Mouse (Mus musculus) liver, embryonic 11.5 days (tissue): ENCODE results near the gene Fibcd1. TPM values are rescaled to one million over a fixed set of nuclear protein-coding genes. Genes with fewer than 3 reads are reported as not detected.

Source experiments
- ATAC-seq: fragments of 200-750 bp; cut with Nextera tagmentation; replicated peaks from 2 replicates; pipeline ENCODE4 v1.8.0; 2017; ENCODE audit warnings: moderate number of reproducible peaks, mild to moderate bottlenecking, moderate TSS enrichment, moderate library complexity; ENCODE audit not compliant: low FRiP score
- DNase-seq: peaks from one replicate; pipeline ENCODE4 v3.0.0-alpha.2; 2017; ENCODE audit warnings: low spot score
- H3K27ac ChIP-seq: fragments of 300-500 bp; sonication (generic); 2 replicates; pipeline ENCODE4 v1.5.1; 2014; ENCODE audit warnings: mild to moderate bottlenecking, low read depth, low read length, control low read depth
- H3K27me3 ChIP-seq: fragments of 300-500 bp; sonication (generic); replicated peaks from 2 replicates; pipeline ENCODE4 v1.6.1; 2014; ENCODE audit warnings: low read length, mixed read lengths; ENCODE audit not compliant: control insufficient read depth, insufficient read depth
- H3K36me3 ChIP-seq: fragments of 300-500 bp; sonication (generic); 2 replicates; pipeline ENCODE4 v1.6.1; 2014; ENCODE audit warnings: mild to moderate bottlenecking, low read length, moderate library complexity, mixed read lengths; ENCODE audit not compliant: control insufficient read depth, insufficient read depth
- H3K4me1 ChIP-seq: fragments of 300-500 bp; sonication (generic); replicated peaks from 2 replicates; pipeline ENCODE4 v1.6.1; 2014; ENCODE audit warnings: low read length, mixed read lengths; ENCODE audit not compliant: control insufficient read depth, insufficient read depth
- H3K4me2 ChIP-seq: fragments of 300-500 bp; sonication (generic); 2 replicates; pipeline ENCODE4 v1.6.1; 2014; ENCODE audit warnings: mild to moderate bottlenecking, control low read depth, moderate library complexity
- H3K4me3 ChIP-seq: fragments of 300-500 bp; sonication (generic); 2 replicates; pipeline ENCODE4 v1.5.1; 2014; ENCODE audit warnings: low read depth, low read length, control low read depth
- H3K9ac ChIP-seq: fragments of 300-500 bp; sonication (generic); 2 replicates; pipeline ENCODE4 v1.6.1; 2014; ENCODE audit warnings: low read depth, low read length, control low read depth
- H3K9me3 ChIP-seq: fragments of 300-500 bp; sonication (generic); 2 replicates; pipeline ENCODE4 v1.6.1; 2016; ENCODE audit warnings: low read length, inconsistent platforms, mixed read lengths; ENCODE audit not compliant: control insufficient read depth
- WGBS: fragments of 180-500 bp; shearing (Covaris S2); extraction: QIAGEN DNeasy Blood & Tissue Kit; methylation state at CpG from one replicate; pipeline ENCODE4 v1.1.7; 2014; 5-methylcytosine and 5-hydroxymethylcytosine counted together
- polyA plus RNA-seq: library from polyadenylated mRNA; unstranded; fragments of >200 nt; fragmentation: Nextera tagmentation; extraction: Ambion mirVana; gene quantifications from 2 replicates; pipeline ENCODE4 v1.2.1, GENCODE M21; 2014

Fibcd1 gene
- polyA plus RNA-seq, 1 experiment from 2014 or later = 0.14 TPM

GRCm38 (mm10) chr2:31847908-31848307 lies 2.1 kb upstream of the Fibcd1 start:
- Histone ChIP-seq H3K27me3 (peaks cover 53% of the 10 kb centered on the region), H3K27ac (no peak overlapping the region), H3K4me2 (no peak overlapping the region), H3K4me3 (no peak overlapping the region), H3K4me1 (peaks cover 11% of the 10 kb centered on the region), H3K36me3 (no peaks in the 10 kb centered on the region), H3K9ac (no peak overlapping the region), H3K9me3 (no peaks in the 10 kb centered on the region)
- DNase-seq (peak; percentile 46), ATAC-seq (peak; percentile 84)
- WGBS = 15% methylated on average over 6 of the region's 6 CpGs

- peaks cover 11% of the 10 kb centered on the region for H3K4me1 ChIP-seq
These were observed 1.2 kb upstream of the Fibcd1 start for GRCm38 (mm10) chr2:31846692-31847660.

GRCm38 (mm10) chr2:31845512-31845895 lies 301 bp downstream of the Fibcd1 start:
- H3K9ac ChIP-seq = no peak overlapping the region
- 6% methylated on average over 26 of the region's 26 CpGs for WGBS
- H3K36me3 ChIP-seq = no peaks in the 10 kb centered on the region

More at GRCm38 (mm10) chr2:31846692-31847660, 1.2 kb upstream of the Fibcd1 start:
- H3K36me3 ChIP-seq = no peaks in the 10 kb centered on the region
- H3K4me2 ChIP-seq = peak overlapping the region; percentile 85
- H3K27ac ChIP-seq = no peak overlapping the region
- H3K27me3 ChIP-seq = peaks cover 55% of the 10 kb centered on the region
- no peak overlapping the region for H3K9ac ChIP-seq
- H3K9me3 ChIP-seq = no peaks in the 10 kb centered on the region
- WGBS = 5% methylated on average over 35 of the region's 35 CpGs
- peak overlapping the region; percentile 52 for H3K4me3 ChIP-seq
- DNase-seq = no peak
- ATAC-seq = no peak

GRCm38 (mm10) chr2:31844729-31845136 lies 1.1 kb downstream of the Fibcd1 start:
- H3K4me1 ChIP-seq = peaks cover 11% of the 10 kb centered on the region; the same call in 1 of the 2 replicates
- no peaks in the 10 kb centered on the region for H3K9me3 ChIP-seq
- ATAC-seq (no peak), DNase-seq (no peak)
- peaks cover 67% of the 10 kb centered on the region for H3K27me3 ChIP-seq
- WGBS = 7% methylated on average over 10 of the region's 10 CpGs
- H3K4me3 ChIP-seq = no peak overlapping the region
- H3K4me2 ChIP-seq = no peak overlapping the region
- no peak overlapping the region for H3K27ac ChIP-seq
- no peaks in the 10 kb centered on the region for H3K36me3 ChIP-seq
- H3K9ac ChIP-seq = no peak overlapping the region

More at GRCm38 (mm10) chr2:31845512-31845895, 301 bp downstream of the Fibcd1 start:
- no peak for DNase-seq
- peaks cover 11% of the 10 kb centered on the region; the same call in 1 of the 2 replicates for H3K4me1 ChIP-seq
- no peaks in the 10 kb centered on the region for H3K9me3 ChIP-seq
- H3K4me2 ChIP-seq = peak overlapping the region; percentile 85
- H3K27ac ChIP-seq = no peak overlapping the region
- peak overlapping the region; percentile 52 for H3K4me3 ChIP-seq
- peaks cover 59% of the 10 kb centered on the region for H3K27me3 ChIP-seq
- no peak for ATAC-seq

GRCm38 (mm10) chr2:31838868-31839267 lies 6.9 kb downstream of the Fibcd1 start:
- 52% methylated on average over 1 of the region's 1 CpGs for WGBS
- H3K27ac ChIP-seq = no peak overlapping the region
- no peak overlapping the region for H3K9ac ChIP-seq
- H3K4me2 ChIP-seq = no peak overlapping the region
- no peaks in the 10 kb centered on the region for H3K36me3 ChIP-seq
- ATAC-seq = no peak
- DNase-seq = no peak
- no peaks in the 10 kb centered on the region for H3K4me1 ChIP-seq
- H3K4me3 ChIP-seq = no peak overlapping the region
- no peaks in the 10 kb centered on the region for H3K9me3 ChIP-seq
- peaks cover 38% of the 10 kb centered on the region for H3K27me3 ChIP-seq

- ATAC-seq (no peak), DNase-seq (no peak)
- Histone ChIP-seq H3K27ac (no peak overlapping the region), H3K36me3 (no peaks in the 10 kb centered on the region), H3K27me3 (peaks cover 27% of the 10 kb centered on the region), H3K9ac (no peak overlapping the region), H3K9me3 (no peaks in the 10 kb centered on the region), H3K4me2 (no peak overlapping the region), H3K4me3 (no peak overlapping the region), H3K4me1 (no peaks in the 10 kb centered on the region)
- 30% methylated on average over 6 of the region's 6 CpGs for WGBS
These were observed 8.8 kb downstream of the Fibcd1 start for GRCm38 (mm10) chr2:31836985-31837384.

- no peak overlapping the region for H3K9ac ChIP-seq
- ATAC-seq (no peak), DNase-seq (no peak)
- H3K9me3 ChIP-seq = no peaks in the 10 kb centered on the region
- no peaks in the 10 kb centered on the region for H3K4me1 ChIP-seq
- H3K4me2 ChIP-seq = no peak overlapping the region
- peaks cover 27% of the 10 kb centered on the region for H3K27me3 ChIP-seq
- H3K36me3 ChIP-seq = no peaks in the 10 kb centered on the region
- H3K4me3 ChIP-seq = no peak overlapping the region
- H3K27ac ChIP-seq = no peak overlapping the region
- 73% methylated on average over 10 of the region's 10 CpGs for WGBS
These were observed 9.7 kb downstream of the Fibcd1 start for GRCm38 (mm10) chr2:31836091-31836490.

- Histone ChIP-seq H3K4me3 (no peak overlapping the region), H3K4me1 (no peaks in the 10 kb centered on the region), H3K36me3 (no peaks in the 10 kb centered on the region), H3K27me3 (peaks cover 6% of the 10 kb centered on the region), H3K9me3 (no peaks in the 10 kb centered on the region), H3K9ac (no peak overlapping the region), H3K27ac (no peak overlapping the region), H3K4me2 (no peak overlapping the region)
- ATAC-seq = no peak
- WGBS = 28% methylated on average over 4 of the region's 4 CpGs
- DNase-seq = no peak
These were observed 17.4 kb downstream of the Fibcd1 start for GRCm38 (mm10) chr2:31828311-31828825.
